Mouse (Mus musculus) kidney, adult 2 months (tissue): ENCODE measurements around the gene Rpl5.

Experiments used
- CTCF ChIP-seq: fragments of 200-500 bp; conservative IDR thresholded peaks from 2 replicates; pipeline ENCODE4 v1.5.1; 2011; ENCODE audit warnings: low read depth, mild to moderate bottlenecking, control low read depth, low read length, moderate library complexity, mixed read lengths; ENCODE audit not compliant: insufficient read depth, insufficient read length
- POLR2A ChIP-seq: fragments of 200-500 bp; IDR thresholded peaks from one replicate; pipeline ENCODE4 v1.6.1; 2011; ENCODE audit warnings: low read depth, low read length, control low read depth

GRCm38 (mm10) chr5:107896265-107896664 lies 4.0 kb upstream of the Rpl5 start:
- TF ChIP-seq CTCF (no peak), POLR2A (no peak)
